Mouse (Mus musculus) lung, postnatal 36 days (tissue): ENCODE measurements around the gene Pwp1.
"Not testable (repeated sequence)": the region's sequence is repeated elsewhere in the genome, so short reads cannot be mapped to it uniquely, and the experiment has no call there.

Experiments
- DNase-seq: peaks from one replicate; pipeline ENCODE4 v3.0.0; 2022; ENCODE audit warnings: mixed read lengths

Pwp1 gene

DNA sequence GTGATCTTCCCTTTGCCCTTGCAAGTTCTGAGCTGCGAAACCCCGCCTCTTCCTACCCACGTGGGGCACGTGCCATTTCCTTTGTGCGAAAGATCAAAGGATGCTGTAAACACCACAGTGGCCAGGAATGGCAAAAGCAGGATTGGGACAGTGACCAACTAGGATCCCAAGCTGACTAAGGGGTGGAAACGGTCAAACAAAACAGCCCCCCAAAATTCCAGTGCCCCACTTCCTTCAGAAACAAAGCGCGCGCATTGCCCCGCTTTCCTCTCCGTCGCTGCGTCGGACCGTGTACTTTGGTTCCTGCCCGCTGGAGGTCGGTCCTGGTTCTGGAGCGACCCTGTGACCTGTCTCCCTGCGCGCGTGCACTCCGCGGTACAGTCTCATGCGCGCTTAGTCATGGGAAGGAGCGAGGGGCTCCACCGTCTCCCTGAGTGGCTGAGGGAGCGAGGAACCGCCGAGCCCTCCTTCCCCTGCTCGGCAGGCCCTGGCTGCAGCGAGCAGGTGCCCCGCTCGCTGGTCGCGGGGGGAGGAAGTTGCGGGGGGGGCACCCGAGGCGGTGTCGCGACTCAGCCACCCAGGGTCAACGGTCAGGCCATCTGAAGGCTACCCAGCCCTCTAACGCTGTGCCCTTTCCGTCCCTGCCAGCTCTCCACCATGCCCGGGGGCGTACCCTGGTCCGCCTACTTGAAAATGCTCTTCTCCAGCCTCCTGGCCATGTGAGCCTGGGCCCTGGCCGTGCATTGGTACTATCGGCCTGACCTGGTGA lies at the start of gene Pwp1:
Gene Pwp1 (plus strand): TSS at position 410 of the 769 bp plus-strand sequence.
- DNase-seq, result peak; percentile 30

DNA sequence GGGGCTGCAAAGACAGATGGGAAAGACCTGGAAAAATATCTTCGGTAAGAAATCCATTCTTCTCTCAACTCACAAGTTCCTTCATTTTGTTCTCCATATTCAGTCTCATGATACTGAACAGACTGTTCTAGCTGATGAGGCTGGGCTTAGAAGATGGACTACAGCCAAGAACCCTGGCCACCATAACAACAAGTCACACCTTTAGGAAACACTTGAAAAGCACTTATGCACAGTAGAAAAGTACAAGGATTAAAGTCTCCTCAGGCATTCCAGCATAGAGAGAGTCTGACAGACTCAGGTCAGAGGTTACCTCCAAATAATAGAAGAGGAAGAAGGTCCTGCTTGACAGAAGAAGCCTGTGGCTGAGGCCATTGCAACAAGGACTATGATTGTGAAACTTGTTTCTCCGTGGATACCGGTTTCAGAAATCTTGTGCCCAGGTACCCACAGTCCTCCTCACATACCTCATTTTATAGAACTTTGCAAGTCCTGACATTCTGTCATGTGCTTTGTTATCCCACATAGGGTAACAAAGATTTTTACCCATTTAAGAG lies 7.1 kb upstream of the Pwp1 start:
- DNase-seq, result peak; percentile 9

DNA sequence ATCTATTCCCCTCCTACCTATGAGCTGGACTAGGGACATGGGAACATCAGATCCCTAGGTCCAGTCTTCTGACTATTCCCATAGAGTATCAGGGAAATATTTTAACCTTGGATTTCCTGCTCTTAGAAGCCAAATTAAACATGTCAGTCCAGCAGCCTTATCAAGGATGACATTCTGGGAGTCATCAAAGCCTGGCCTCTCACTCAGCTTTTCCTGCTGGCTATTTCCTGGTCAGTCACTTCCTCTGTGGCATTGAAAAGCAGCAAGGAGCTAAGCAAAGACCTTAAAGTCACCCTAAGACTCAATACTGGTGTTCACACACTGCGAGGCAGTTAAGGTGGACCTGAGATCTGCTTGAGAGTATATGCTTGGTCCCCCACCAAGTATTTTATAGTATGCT lies 5.5 kb upstream of the Pwp1 start:
- not testable (repeated sequence) for DNase-seq

DNA sequence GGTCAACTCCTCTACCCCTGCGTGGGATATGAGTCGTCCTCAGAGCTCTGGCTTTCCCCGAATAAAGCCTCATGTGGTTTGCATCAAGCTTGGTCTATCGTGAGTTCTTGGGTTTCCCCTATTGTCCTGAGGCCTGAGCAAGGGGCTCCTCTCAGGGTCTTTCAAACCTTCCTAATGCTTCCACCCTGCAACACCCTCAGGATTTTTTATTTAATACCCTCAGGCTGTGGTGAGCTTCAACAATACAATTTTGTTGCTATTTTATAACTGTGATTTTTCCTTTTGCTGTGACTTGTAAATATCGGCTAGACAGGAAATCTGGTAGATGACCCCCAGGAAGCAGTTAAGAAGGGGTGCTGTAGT lies 591 bp upstream of the Pwp1 start:
- not testable (repeated sequence) for DNase-seq

DNA sequence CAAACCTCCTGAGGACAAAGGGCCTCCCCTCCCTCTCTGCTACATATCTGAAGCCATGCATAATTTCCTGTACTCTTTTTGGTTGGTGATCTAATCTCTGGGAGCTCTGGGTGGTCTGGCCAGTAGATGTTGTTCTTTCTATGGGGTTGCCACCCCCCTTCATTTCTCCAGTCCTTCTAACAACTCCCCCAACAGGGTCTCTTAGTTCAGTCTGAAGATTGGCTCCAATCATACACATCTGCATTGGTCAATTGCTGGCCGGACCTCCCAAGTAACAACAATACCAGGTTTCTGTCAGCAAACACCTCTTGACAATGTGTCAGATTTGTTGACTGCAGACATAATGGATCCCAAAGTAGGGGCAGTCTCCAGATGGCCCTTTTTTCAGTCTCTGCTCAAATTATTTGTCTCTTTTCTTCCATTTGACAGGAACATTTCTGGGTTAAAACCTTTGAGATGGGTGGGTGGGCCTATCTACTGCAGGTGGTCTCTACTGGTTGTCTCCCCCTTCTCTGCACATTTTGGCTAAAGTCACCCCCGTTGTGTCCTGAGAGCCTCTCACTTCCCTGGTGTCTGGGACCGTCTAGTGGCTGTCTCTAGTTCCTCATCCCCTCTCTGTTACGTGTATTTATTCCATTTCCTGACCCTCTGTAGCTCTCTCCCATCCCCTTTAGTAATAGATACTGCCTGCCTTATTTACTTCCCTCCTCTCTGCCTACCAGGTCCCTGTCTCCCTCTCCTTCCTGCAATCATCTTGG lies 17.0 kb downstream of the Pwp1 start:
- no peak for DNase-seq

DNA sequence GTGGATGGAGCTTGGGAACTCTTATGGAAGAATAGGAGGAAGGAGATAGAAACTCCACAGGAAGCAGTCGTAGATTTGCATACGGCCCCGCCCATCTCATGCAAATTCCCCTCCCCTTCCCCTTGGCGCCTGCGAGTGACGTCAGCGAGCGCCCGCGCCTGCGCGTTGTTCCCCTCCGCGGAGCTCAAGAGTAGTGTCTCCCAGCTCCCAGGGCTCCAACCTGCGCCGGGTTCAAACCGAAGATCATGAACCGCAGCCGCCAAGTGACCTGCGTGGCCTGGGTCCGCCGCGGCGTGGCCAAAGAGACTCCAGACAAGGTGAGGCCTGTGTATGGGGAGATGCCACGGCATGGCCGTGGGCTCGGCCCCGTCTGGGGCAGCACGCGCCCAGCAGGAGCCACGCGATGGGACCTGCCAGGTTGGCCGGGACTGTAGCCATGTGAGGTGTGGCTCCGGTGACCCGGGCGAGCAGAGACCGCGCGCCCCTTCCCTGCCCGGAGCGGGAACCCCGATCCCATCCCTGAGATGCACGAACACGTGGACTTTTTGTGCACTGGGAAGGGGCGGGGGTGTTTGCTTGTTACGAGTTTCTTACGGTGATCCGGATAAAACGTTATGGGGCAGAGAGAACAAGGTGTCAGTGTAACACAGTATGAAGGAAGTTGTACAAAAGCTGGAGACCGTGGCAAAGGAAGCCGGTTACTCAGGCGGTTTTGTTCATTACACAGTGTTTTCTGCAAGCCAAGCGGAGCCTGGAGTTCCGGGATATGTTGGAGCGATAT lies 42.6 kb downstream of the Pwp1 start:
- DNase-seq, result peak; percentile 94

DNA sequence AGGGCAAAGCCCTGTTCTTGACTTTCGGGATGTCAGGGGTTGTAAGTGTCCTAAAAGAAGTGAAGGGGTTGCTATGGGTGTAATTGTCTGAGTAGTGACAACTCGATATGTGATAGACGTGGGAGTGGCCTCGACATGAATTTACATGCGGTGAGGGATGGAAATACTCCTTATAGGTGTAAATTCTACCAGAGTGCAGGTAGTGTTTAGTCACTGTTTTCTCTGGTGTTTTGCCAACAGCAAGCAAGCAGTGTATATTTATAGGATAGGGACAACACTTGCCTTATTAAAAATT lies 43.1 kb downstream of the Pwp1 start:
- no peak for DNase-seq

DNA sequence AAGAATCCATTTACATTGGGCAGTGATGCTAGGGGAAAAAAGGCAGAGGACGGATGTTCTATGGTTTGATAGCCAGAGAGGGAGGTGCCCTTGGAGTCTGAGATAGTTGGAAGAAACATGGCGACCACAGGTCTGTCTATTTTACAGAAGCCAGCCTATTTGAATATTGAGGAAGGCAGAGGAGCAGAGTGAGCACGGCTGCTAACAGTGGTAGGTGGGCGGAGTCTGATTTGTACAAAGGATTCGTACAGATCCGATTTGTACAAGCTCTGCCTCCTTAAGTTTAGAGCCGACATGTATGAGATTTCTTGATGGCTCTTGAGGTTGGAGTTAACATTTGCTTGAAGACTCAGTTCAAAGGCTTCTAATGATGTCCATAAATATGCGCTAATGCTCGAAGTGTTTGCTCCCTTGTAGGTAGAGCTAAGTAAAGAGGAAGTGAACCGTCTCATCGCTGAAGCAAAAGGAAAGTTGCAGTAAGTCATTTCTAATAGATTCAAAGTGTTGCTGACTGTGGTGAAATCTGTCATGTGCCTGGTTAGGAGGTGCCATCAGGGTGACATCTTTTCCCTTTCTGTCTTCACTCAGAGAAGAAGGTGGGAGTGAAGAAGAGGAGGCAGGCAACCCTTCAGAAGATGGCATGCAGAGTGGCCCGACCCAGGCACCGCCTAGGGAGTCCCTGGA lies 44.7 kb downstream of the Pwp1 start:
- peak; percentile 9 for DNase-seq

DNA sequence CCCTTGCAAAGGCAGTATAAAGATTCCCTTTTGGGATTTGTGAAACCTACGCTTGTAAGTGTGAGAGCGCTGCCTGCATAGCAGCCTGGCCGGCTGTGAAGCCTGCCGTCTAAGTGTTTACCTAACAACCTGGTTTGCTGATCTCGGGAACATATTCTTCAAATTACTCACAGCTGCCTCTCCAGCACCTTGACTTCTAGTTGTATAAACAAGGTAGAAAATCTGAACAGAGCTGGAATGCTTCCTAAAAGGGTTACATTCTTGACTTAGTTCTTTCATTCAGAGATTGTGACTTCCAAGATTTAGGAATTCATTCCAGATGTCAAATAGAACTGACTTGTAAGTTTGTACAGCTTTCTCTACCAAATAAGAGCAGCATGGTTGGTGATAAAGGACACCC lies 46.5 kb downstream of the Pwp1 start:
- DNase-seq, result peak; percentile 35

DNA sequence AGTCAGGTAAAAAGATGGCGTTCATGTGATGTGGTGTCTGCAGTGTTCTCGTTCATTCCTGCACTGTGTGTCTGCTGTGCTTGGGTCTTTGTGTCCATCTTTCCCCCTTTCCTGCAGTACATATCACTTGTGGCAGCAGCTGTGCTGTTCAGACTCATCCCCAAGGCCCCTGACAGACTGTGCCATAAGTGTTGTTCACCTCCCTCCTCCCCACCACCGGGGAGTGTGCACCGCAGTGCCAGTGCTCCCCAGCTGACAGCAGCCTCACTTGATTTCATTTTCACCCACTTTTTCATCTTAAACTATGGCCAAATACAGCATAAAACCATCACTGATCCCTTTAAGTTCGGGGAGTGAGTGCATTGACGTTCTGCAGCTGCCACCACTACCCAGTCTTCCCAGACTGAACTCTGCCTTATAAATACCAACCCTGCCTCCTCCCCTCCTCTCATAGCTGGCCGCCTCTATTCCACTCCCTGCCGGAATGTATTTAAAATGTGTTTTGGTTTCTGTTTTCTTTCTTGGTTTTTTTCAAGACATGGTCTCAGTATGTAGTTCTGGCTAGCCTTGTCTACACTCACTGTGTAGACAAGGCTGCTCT lies 50.7 kb downstream of the Pwp1 start:
- DNase-seq, result no peak

DNA sequence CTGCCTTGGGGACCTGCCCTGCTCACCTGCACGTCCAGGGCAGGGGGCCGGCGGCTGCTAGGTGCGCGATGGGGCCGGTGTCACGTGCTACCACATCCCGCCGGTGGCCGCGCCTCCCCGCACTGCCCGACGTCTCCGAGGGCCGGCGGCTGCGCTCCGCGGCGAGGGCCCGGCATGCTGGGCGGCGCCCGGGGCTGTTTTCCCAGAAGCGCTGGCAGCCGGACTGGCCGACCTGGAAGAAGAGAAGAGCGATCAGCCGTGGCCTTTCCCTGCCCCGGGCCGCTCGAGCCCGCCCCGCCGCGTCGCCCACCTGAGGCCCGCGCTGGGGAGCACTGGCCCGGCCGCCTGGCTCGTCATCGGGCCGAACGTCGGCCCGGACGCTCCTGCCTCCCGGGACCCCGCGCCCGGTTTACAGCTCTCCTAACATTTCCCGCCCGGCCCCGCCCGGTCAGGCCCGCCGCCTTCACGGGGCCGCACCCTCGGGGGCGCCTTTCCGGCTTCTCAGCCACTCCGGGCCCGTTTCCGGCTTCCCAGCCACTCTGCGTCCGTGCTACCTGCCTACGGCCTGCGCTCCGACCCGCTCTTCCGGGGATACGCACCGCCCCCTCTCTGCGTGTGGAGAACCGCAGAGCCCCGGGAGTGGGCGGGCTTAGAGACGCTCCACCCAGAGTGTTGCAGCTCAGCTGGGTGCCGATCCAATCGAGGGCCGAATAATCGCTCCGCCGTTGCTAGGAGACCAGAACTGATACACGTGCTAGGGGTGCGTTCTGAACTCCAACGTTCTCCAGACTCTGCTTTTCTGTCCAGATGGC lies 87.4 kb downstream of the Pwp1 start, which contains the start of gene Prdm4:
Gene Prdm4 (minus strand): TSS at position 645 of the 812 bp plus-strand sequence.
- peak; percentile 99 for DNase-seq

DNA sequence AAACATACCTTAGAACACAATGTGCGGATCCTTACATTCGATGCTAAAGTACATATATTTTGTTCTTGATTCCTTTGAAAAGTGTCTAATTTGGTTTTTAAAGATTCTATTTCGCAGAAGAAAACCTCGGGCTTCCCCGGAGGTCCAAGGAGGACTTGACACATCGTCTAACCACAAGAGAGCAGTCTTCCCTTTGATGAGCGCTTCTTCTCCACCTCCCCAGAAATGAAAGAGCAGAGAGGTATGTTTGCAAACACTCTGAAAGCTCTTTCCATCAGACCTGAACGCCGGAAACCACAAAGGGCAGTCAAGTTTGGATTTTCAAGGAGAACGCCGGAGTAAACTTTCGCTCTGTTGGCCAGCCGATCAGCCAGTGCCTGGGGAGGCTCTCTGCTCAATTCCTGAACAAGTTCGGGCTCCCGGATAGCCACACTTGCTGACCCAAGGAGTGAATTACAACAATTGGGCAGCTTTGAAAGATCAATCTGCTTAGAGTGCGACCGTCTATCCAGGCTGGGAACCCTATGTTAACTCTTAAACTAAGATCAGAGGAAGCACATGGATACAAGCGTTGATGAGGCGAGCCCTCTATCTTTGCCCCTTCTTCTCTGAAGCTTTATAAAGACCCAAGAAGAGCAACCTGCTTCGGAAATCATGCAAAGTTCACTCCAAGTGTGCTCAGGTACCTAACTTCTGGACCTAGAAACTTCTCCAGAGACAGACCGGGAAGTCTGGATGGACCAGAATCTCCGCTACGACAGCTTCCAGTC lies 98.6 kb downstream of the Pwp1 start, which contains the start of gene Ascl4:
Gene Ascl4 (plus strand): TSS at position 6 of the 770 bp plus-strand sequence.
- peak; percentile 27 for DNase-seq

DNA sequence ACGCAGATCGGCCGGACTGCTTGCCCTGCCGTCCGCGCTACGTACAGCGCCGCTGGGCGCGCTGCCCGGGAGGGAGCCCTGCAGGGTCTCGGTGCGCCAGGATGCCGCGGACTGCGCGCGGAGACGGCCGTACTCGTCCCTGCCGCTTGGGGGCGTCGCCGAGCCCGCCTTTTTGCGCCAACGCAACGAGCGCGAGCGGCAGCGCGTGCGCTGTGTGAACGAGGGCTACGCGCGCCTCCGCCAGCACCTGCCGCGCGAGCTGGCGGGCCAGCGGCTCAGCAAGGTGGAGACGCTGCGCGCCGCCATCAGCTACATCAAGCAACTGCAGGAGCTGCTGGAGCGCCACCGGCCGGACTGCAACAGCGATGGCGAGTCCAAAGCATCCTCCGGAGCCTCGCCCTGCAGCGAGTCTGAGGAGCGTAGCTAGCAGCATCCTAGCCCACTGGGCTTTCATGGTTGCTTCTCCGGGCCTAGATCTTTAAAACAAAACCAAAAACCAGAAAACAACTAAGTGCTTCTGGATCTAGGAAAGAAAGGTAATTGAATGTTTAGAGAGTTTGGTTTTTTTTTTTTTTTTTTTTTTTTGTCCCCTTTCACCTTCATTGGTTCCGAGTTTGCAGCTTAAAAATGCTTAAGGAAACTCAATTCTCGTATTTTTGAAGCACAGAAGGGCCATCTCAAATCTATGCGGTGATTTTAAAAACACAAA lies 99.4 kb downstream of the Pwp1 start:
- peak; percentile 74 for DNase-seq

DNA sequence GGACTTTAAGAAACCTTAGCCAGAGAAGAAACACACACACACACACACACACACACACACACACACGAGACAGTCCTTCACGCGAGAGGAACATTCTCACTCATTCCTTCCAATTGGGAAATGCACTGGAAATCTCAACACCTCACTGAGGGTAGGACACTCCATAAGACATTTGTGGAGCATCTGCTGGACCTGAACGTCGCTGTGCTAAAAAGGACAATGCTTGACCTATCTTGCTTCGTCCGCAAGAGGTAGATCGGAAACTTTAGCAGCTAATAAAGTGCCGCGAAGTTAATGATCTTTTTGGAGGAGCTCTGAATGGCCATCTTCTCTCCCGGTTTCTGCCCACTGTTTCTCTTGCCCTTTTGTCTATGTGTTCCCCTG lies 99.9 kb downstream of the Pwp1 start:
- no peak for DNase-seq

DNA sequence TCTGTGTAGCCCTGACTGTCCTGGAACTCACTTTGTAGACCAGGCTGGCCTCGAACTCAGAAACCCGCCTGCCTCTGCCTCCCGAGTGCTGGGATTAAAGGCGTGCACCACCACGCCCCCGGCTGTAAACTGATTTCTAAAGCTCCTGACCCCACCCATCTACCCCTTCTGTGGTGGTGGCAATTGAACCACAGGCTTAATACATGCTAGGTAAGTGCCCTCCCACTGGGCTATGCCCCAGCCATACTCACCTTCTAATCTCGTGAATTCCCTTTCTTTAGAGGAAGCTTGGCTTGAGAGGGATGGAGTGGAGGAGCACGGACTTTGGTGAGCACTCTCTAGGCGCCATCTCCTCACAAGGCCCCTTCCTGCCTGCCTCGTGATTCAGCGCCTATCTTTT lies 100.7 kb downstream of the Pwp1 start:
- no peak for DNase-seq

DNA sequence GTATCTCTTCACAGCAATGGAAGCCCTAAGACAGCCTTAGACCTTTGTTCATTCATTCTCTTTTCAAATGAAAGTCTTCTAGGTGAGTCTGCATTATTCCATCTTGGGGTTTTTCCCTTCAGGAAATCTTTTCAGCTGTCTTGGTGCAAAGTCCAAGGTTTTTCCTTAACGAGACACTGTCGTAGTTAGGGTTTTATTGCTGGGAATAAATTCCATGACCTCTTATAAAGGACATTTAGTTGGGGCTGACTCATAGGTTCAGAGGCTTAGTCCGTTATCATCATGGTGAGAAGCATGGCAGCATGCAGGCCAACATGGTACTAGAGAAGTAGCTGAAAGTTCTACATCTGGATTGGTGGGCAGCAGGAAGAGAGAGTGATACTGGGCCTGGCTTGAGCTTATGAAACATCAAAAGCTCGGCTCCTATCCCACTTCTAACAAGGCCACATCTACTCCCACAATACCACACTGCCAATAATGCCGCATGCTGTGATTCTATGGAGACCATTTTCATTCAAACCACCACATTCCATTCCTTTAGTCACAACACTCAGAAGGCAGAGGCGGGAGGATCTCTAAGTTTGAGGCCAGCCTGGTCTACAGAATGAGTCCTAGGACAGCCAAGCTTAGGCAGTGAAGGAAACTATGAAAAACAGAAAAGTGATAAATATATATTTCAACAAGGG lies 107.1 kb downstream of the Pwp1 start:
- DNase-seq, result no peak
